Mouse (Mus musculus) T-helper 2 cell (primary cell): ENCODE measurements around the gene Nfic.

Experiments
- in situ Hi-C: fragments of 300-600 bp; cut with MboI, MseI; formaldehyde crosslinking; loops from one replicate; pipeline ENCODE4 v1.15.1; 2025; ENCODE audit warnings: high pct_unique_total_duplicates

Nfic gene

DNA sequence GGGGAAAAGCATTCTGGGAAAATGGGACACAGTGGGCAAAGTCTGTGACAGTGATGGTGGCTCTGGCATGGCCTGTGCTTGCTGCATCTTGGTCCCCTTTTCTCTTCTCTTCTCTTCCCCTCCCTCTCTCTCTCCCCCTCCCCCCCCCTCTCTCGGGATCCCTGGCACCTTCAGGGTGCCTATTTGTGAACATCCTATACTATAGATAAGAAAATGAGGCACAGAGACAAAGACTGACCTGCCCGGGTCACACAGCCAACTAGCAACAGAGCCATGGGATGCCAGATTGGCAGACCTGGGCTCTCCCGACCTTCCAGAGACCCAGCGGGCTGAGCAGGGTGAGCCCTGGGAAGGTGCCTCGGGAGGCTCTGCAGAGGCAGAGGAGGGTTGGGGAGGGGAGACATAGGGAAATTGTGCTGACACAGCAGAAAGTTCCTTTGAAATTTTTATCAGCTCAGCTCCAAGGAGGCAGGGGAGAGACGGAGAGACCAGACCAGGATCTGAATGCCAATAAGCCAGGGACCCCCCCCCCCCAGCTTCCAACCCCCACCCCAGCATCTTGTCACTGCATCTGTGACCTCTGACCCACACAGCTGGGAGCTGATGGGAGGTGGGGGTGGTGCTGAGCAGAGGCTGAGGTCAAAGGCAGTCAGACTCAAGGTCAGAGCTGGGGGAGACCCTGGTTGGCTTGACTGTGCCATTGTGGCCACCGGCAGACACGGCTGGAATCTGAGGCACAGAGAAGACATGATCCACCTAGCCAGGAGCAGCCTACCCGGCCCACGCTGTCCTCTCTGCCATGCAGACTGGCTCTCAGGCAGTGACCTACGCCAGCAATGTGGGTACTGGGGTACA, 37.0 kb downstream of the Nfic start:
- in situ Hi-C loops, result loop anchor here (5.0 kb wide), 1 partner anchor 109 kb away; no protein-coding TSS in a partner anchor

DNA sequence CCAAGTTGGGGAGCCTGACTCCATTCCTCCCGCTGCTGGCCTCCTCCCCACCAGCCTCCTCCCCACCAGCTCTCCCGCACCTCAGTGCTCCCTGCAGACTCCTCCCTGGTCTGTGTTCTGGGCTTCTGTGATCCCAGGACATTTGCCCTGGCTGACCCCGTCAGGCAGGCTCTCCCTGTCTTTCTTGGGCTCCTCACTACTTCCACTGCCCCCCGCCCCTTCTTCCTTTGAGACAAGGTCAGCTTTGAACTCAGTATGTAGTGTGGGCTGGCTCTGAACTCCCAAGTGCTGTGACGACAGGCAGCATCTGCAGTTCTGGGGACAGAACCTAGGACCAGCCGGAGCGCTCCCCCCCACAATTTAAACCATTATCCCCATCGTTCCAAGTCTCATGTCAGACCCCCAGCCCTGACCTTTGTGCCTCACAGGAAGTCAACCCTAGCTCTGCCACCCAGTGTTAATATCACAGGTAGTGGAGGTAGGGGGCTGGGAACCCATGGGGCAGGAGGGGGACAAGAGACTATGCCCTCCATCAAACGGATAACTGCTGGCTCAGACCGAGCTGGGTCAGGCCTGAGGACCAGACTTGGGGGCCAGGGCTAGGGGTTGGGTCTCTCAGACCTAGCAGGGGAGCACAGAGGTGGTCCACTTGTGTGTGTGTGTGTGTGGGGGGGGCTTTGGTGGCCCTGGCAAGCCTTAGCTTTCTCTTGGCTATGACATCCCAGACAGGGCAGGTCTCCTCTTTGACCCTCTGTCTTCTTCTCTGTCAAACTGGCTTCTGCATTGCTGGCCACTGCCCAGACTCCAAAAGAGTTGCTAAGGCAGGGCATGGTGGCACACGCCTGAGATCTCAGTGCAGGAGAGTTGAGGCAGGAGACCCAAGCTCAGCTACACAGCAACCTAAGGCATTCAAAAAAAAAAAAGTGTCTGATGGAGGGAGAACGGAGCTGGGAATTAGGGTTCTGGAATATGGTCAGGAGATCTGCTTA, 37.9 kb downstream of the Nfic start:
- in situ Hi-C loops, result loop anchor here (5.0 kb wide), 1 partner anchor 110 kb away; no protein-coding TSS in a partner anchor

DNA sequence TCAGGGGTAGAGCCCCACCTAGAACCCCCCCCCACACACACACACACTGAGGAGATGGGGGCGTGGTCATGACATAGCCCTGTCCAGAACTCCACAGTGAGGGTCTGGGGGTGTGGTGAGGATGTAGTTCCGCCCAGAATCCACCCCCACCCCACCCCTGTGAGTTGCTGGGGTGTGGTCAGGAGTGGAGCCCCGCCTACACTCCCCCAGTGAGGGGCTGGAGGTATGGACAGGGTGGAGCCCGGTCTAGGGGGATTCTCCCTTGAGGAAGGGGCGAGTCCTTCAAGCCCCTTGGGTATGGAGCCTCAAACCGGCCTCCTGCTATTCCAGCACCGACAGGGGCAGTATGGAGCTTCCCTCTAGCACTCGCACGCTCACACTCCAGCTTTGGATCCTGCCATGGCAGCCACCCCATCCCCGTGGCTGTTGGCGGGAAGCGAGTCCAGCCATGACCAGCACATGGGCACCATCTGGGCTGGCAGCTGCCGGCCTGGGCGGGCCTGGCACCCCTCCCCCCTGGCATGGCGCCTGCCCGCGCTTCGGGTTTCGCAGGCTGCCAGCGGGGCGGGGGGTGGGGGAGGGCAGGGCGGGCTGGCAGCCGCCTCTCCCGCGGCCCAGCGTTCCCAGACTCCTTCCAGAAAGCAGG, 38.7 kb downstream of the Nfic start:
- in situ Hi-C loops, result loop anchor here (5.0 kb wide), 1 partner anchor 111 kb away; no protein-coding TSS in a partner anchor

DNA sequence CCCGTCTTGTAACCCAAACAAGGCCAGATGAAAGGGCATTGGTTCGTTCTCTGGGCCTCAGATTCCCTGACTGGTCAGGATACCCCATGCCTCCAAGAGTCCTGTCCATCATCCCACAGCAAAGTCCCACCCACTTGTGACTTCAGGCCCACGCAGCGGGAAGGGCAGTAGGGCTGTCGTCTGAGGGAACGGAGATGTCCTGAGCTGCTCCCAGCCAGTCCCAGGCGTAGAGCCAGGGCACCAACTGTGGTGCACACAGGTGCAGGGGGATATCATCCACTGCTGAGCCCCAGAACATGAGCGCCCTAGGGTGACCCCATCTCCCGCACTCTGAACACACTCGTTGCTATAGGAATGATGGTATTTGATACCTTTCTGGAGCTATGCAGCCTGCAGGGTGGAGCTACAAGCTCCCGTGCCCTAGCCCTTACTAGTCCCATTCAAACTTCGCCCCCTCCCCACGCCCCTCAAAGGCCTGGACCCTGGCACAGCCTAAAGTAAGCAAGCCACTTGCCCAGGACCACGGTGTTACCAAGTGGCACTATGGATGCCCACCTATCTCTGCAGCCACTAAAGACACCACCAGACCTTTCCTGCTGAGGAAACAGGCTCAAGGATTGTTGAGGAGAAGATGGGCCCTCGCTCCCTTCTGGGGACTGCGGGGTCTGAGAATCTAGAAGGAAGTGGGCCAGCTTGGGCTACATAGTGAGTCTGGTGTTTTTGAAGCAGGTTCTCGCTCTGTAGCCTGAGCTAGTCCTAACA, 39.7 kb downstream of the Nfic start:
- in situ Hi-C loops, result loop anchor here (5.0 kb wide), 1 partner anchor 112 kb away; no protein-coding TSS in a partner anchor

DNA sequence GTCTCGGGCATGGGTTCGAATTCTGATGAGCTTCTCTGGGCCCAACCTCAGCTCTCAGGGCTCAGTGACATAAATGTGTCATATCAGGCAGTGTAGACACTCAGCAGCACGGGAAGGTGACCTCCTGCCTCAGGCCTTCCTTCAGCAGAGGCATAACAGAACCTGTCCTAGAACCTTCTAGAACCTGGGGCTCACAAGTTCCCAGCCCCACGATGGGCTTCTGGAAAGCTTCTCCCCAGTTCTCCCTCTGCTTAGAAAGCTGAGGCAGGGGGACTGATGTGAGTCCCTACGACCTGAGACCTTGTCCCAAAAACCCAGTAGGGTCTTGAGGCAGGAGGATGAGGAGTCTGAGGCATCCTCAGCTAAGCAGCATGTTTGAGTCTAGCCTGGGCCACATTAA, 40.3 kb downstream of the Nfic start:
- in situ Hi-C loops, result loop anchor here (5.0 kb wide), 1 partner anchor 112 kb away; no protein-coding TSS in a partner anchor

DNA sequence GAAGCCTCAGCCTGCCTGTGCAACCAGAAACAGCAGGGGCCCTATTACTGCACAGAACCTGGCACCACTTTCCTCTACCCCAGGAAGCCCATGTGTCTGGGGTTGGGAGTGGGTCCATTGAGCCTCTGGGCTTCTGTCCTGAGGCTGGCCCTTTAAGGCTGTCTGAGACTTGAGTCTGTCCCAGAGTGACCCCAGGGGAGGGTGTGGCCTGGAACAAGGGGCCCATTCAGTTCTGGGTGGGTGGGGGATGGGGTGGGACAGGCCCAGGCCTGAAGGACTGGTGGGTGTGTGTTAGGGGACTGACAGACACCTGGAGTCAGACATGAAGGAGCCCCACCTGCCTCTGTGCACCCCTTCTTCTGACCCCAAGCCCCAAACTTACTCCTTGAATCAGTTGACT, 40.8 kb downstream of the Nfic start:
- in situ Hi-C loops, result loop anchor here (5.0 kb wide), 1 partner anchor 113 kb away; no protein-coding TSS in a partner anchor

DNA sequence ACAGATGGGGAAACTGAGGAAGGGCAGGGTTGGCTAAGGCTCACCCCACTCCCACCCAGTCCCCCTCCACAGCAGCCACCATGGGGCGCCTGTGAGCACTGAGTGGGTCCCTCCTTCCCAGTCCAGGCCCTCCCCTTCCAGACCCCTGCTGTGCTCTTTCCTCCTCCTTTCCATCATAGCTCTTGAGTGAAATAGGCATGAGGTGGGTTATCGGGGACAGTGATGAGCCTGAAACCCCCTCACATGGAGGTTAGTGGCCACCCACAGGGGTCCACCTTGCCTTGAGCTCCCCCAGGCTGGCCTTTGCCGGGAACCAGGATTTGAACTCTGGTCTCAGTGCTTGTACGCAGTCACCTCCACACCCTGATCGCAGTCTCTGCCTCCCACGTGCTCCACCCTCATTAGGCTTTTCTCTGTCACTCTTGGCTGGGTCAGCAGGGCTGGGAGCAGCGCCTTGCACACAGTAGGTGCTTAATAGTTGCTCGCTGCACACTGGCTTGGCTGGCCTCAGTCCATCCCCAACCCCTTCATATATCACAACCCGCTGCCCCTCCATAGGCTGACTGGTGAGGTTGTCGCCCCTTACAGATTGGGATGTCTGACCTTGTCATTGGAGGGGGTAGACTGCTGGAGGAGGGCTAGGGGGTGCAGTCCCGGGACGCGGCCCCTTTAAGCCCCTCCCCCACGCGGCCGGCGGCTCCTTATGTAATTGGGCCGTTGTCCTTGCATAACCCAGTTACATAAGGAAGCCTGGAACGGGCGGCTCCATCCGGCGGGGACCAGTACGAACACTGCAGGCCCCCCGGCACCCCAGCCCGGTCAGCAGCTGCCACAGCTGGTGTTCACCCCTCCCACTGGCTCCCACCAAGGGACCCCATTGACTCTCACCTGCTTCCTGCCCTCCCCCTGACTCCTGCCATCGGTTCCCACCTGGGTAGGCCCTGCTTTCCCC, 41.8 kb downstream of the Nfic start:
- in situ Hi-C loops, result no loop called here

DNA sequence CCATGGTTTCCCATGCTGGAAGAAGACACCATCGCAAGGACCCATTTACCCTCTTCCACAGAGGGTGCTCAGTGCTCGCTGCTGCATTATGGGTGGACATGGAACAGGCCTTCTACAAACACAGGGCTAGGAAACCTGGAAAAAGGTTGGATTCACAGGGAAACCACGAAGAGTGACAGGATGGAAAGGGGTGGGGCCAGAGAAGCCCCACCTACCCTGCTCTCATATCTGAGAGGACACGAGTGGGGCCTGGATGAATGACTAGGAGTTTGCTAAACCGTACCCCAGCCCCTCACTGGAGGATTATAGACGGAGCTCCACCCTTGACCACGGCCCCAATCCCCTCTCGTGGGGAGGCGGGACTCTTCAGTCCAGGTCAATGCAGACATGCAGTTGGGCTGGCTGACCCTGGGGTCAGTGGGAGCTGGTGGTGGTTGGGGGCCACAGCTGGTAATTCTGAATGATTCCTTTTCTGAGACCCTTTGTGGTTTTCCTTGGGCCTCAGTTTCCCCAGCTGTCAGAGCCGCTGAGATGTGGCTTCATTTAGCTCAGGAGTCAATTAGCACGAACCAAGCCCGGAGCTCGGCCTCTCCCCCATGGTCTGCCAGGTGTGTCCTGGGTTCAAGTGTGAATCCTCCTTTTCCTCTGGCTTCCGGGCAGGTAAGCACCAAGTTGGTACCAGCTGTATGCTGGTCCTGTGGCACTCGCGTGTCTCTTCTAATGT, 42.7 kb downstream of the Nfic start:
- in situ Hi-C loops, result no loop called here

DNA sequence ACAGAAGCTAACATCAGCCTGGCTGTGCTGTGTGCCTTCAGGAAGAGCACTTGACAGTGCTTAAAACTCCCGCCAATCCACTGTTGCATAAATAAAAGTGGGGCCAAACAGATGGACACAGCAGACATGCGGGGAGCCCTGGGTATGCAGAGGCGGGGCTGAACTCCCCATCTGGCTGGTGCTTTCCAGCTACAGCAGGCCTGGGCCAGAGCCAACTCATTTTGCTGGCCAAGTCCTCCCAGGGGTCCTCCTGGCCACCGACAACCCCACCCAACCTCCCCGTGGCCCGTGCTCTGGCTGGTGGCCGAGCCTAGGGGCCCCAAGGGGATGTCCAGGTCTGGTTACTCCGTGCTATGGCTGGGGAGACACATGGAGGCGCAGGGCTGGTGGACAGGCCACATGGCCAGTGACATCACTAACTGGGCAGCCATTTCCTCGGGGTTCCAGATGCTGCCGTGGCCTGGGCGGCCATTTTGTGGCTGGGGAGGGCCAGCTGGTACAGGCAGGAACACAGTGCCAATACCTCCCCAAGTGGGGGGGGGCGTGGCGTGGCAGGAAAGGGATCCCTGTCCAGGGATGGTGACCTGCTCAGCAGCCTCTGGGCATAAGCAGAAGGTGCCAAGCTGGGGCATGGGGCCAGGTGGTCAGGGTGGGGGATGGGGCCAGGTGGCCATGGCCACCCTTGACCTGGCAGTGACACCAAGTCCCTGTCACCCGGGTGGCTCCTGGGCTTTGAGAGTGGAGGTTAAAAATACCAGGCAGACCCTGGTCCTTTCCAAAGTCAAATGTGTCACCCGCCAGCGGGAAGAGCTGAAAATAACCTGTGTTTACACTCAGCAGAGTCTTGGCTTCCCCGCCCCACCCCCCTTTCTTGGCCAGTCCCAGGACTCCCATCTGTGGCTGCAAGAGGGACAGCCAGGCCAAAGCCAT, 43.7 kb downstream of the Nfic start:
- in situ Hi-C loops, result no loop called here

DNA sequence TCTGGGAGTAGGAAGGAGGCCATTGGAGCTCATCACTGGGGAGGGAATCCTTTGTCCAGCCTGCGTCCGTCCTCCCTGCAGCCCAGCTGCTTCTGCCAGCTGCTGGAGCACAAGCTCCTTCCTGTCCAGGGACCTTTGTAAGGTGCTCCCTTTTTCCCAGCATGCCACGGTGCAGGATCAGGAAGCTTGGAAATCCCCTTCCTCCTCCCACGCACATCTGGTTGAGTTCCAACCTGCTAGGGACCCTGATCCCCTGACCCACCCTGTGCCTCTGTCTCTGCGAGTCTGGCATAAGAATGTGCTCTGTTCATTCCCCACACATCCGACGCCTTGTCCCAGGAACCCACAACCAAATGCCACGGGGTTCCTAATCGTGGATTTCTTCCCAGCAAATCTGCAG, 44.5 kb downstream of the Nfic start:
- in situ Hi-C loops, result no loop called here

DNA sequence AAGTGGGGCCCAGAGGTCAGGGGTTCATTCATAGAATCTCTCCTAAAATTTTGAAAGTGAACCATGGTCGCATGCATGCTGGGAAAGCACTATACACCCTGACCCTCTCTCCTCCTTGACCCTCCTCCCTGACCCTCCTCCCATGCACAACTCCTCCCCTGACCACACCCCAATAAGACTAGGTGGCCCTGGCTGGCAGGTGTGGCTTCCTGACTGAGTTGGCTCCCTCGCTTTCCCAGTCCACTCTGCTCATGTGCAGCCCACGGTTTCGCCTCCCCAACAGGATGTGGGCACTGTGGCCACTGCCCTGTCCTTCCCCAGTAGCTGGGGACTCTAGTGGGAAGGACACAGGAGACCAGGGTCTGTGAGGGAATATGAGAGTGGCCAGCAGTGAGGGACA, 45.1 kb downstream of the Nfic start:
- in situ Hi-C loops, result no loop called here

DNA sequence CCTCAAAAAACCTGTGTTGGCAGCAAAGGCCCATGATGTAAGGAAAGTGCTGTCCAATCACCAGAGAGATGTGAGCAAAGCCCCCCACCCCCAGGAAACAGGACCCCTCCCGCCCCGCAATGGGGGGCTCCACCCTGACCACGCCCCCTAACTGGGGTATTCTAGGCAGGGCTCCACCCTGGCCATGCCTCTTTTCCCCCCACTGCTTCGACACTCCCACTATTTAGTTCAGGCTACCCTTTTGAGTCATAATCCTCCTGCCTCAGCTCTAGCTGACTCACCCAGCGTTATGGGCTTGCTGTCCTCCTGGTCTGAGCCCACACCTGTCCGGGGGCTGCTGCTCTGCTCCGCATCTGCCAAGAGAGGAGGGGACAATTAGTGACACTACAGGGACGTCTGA, 46.1 kb downstream of the Nfic start:
- in situ Hi-C loops, result loop anchor here (5.0 kb wide), 1 partner anchor 33 kb away; no protein-coding TSS in a partner anchor

DNA sequence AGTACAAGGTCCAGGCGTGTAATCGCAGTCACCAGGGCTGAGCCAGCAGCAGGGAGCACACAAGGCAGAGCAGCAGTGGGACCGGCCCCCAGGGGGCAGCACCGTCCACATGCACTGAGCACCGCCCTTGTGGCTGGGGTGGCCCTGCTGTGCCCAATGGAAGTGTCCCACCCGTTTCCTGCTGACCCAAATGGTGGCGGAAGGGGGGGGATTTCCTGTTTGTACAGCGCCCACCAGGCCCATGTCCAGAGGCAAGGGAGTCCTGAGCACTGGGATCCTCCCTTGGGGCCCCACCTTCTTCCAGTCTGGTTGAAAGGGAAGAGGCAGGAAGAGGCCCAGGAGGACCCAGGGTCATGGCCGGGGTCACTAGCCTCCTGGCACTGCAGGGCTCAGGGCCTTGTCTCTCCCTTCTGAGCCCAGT, 46.6 kb downstream of the Nfic start:
- in situ Hi-C loops, result loop anchor here (5.0 kb wide), 1 partner anchor 33 kb away; no protein-coding TSS in a partner anchor

DNA sequence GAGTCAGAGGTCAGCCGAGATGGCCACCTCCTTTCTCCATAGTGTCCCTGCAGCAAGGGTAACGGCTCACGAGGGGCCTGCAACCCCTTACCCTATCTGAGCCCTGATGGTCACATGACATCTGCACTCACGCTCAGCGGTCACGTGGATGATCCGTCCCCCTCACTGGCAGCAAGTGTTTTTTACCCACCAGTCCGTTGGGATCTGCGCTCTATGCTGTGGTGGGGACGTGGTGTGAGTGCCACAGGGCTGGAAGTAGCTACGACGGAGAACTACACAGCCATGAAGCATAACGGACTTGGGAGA, 47.1 kb downstream of the Nfic start:
- in situ Hi-C loops, result loop anchor here (5.0 kb wide), 1 partner anchor 34 kb away; no protein-coding TSS in a partner anchor

DNA sequence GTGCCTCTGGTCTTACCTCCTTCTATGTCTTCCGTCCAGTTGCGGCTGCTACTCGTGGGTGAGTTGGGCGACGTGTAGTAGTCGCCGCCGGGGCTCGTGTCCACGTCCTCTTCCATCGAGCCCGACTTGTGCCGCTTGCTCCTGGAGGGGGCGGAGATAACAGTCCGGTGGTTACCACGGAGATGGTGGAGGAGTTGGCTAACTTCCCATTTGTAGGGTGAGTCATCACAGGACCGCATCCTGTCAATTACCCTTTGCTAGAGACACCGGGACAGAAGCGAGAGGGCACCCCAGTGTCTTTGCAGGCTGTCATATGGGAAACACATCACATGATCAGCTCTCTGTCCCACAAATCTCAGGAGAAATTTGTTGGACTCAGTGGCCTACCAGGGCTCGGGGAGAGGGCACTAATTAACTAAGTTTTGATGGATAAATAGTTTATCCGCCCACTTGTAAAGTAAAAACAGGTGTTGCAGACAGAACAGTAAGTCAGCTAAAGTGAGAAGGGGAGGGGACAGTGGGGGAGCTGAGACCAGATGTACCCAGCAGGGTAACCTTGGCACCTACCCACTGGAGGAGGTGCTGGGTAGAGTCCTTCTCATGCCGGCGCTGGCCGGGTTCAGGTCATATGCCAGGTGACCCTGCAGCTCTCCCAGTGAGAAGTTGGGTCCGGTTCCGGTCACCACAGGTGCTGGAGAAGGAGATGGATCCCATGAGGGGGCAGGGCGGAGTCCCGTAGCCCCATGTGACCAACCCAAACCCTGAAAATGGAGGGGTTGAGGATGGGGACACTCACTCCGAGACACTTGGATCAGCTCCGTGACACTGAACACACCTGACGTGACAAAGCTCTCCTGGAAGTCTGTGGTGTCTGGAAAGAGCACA, 47.7 kb downstream of the Nfic start:
- in situ Hi-C loops, result loop anchor here (5.0 kb wide), 1 partner anchor 35 kb away; no protein-coding TSS in a partner anchor
